In genomic region chr12:102340471-102340870, GRCm38 (mm10) we compare ENCODE assay signal across 26 mouse cellular contexts. TPM values are rescaled to one million over a fixed set of nuclear protein-coding genes. Genes with fewer than 3 reads are reported as not detected.
DNase-seq lines count a peak whose midpoint lies in the region; ATAC-seq and TF ChIP-seq lines count a peak whose summit lies in the region.
"Had no signal": no experiment of that assay in that cellular context is flagged by ENCODE, and none has a peak within 500 bp of the region (broad histone marks: within the 10 kb centered on the region; RNA-seq: fewer than 3 reads in every experiment).

No protein-coding gene starts in this region.

- H3K4me3 ChIP-seq in liver, postnatal 0 days (ENCODE audit: low read depth, low read length), result no peak overlapping the region
- no peak overlapping the region for H3K4me3 ChIP-seq in liver, embryonic 11.5 days (ENCODE audit: low read depth, low read length)
- no peak overlapping the region for H3K4me3 ChIP-seq in embryonic facial prominence, embryonic 10.5 days
- H3K4me3 ChIP-seq: forebrain, embryonic 10.5 days; forebrain, embryonic 13.5 days; gastrocnemius, adult 2 months; heart, embryonic 13.5 days; hindbrain, embryonic 12.5 days; hindbrain, embryonic 15.5 days had no signal

- no peak for DNase-seq in liver, postnatal 0 days
- DNase-seq in liver, embryonic 11.5 days (ENCODE audit: low spot score), result no peak
- no peak for DNase-seq in adrenal gland, postnatal 14 days
- no peak for DNase-seq in embryonic facial prominence, embryonic 10.5 days (ENCODE audit: low spot score)
- DNase-seq in embryo, embryonic 10 days (ENCODE audit: low spot score), result no peak
- DNase-seq: adrenal gland, adult 8-10 months; adrenal gland, postnatal 36 days; cerebellum, adult 11-12 months; cerebellum, adult 8-10 months; cerebellum, postnatal 10 days; cerebellum, postnatal 36 days; gastrocnemius, adult 2 months; gastrocnemius, postnatal 14 days; heart, adult 18-20 months; heart, postnatal 14 days; heart, postnatal 4 days had no signal

- peaks cover 9% of the 10 kb centered on the region; the same call in 1 of the 2 replicates for H3K4me1 ChIP-seq in liver, postnatal 0 days (ENCODE audit: insufficient read depth)
- H3K4me1 ChIP-seq in liver, embryonic 11.5 days (replicated peaks; ENCODE audit: control insufficient read depth, insufficient read depth, low read length), result no peaks in the 10 kb centered on the region; the same call in 1 of the 2 replicates
- H3K4me1 ChIP-seq in embryonic facial prominence, embryonic 10.5 days, result peaks cover 18% of the 10 kb centered on the region
- H3K4me1 ChIP-seq: forebrain, embryonic 13.5 days; hindbrain, embryonic 12.5 days had no signal

- no peak for TF ChIP-seq CTCF in liver, postnatal 0 days (IDR thresholded peaks at IDR 0.05; ENCODE audit: low read depth)

- 0 out of 2 replicates have a peak overlapping the region, but pooled peaks have one; percentile 40 for H3K27ac ChIP-seq in liver, postnatal 0 days (ENCODE audit: low read depth)
- H3K27ac ChIP-seq in liver, embryonic 11.5 days (ENCODE audit: low read depth, low read length), result no peak overlapping the region
- no peak overlapping the region for H3K27ac ChIP-seq in embryonic facial prominence, embryonic 10.5 days (replicated peaks)
- H3K27ac ChIP-seq: forebrain, embryonic 10.5 days; forebrain, embryonic 13.5 days; gastrocnemius, adult 2 months; heart, embryonic 13.5 days; hindbrain, embryonic 12.5 days; hindbrain, embryonic 15.5 days had no signal

- H3K36me3 ChIP-seq in liver, postnatal 0 days (replicated peaks; ENCODE audit: insufficient read depth, low read length), result peaks cover 10% of the 10 kb centered on the region
- H3K36me3 ChIP-seq in liver, embryonic 11.5 days (ENCODE audit: control insufficient read depth, insufficient read depth, low read length), result no peaks in the 10 kb centered on the region
- H3K36me3 ChIP-seq in embryonic facial prominence, embryonic 10.5 days (replicated peaks), result no peaks in the 10 kb centered on the region
- H3K36me3 ChIP-seq: forebrain, embryonic 10.5 days; hindbrain, embryonic 12.5 days; hindbrain, embryonic 15.5 days had no signal

- no peaks in the 10 kb centered on the region for H3K9me3 ChIP-seq in liver, postnatal 0 days (ENCODE audit: low read length)
- H3K9me3 ChIP-seq in liver, embryonic 11.5 days (ENCODE audit: control insufficient read depth, low read length), result no peaks in the 10 kb centered on the region
- no peaks in the 10 kb centered on the region for H3K9me3 ChIP-seq in embryonic facial prominence, embryonic 10.5 days
- H3K9me3 ChIP-seq: forebrain, embryonic 10.5 days; forebrain, embryonic 13.5 days; heart, embryonic 13.5 days; hindbrain, embryonic 12.5 days; hindbrain, embryonic 15.5 days had no signal

- no peak for TF ChIP-seq EP300 in liver, postnatal 0 days (IDR thresholded peaks at IDR 0.05; ENCODE audit: low read depth)

- H3K4me2 ChIP-seq in liver, postnatal 0 days (ENCODE audit: low read depth, low read length), result no peak overlapping the region
- H3K4me2 ChIP-seq in liver, embryonic 11.5 days, result no peak overlapping the region
- H3K4me2 ChIP-seq: forebrain, embryonic 13.5 days; heart, embryonic 13.5 days; hindbrain, embryonic 12.5 days; hindbrain, embryonic 15.5 days had no signal

- ATAC-seq in liver, postnatal 0 days, result no peak
- no peak for ATAC-seq in liver, embryonic 11.5 days (replicated peaks; ENCODE audit: low FRiP score)
- peak; percentile 30; the same call in 1 of the 2 replicates for ATAC-seq in common myeloid progenitor, adult 5-6 weeks (replicated peaks; ENCODE audit: low read depth, poor library complexity, severe bottlenecking)
- peak; percentile 70 for ATAC-seq in megakaryocyte, adult 5-6 weeks (ENCODE audit: poor library complexity, severe bottlenecking)
- ATAC-seq in neutrophil, adult 5-6 weeks (ENCODE audit: extremely low read depth, insufficient number of reproducible peaks, low FRiP score, poor library complexity, severe bottlenecking), result peak; percentile 37; the same call in 1 of the 2 replicates
- ATAC-seq: activated CD4-positive, CD25-positive, alpha-beta regulatory T cell, adult 4 months; forebrain, embryonic 13.5 days; forebrain, embryonic 16.5 days had no signal

- no peak overlapping the region for H3K9ac ChIP-seq in liver, postnatal 0 days (replicated peaks)
- no peak overlapping the region for H3K9ac ChIP-seq in liver, embryonic 11.5 days (ENCODE audit: low read depth, low read length)
- H3K9ac ChIP-seq: forebrain, embryonic 13.5 days; heart, embryonic 13.5 days; hindbrain, embryonic 12.5 days; hindbrain, embryonic 15.5 days had no signal

- H3K27me3 ChIP-seq in liver, postnatal 0 days (ENCODE audit: insufficient read depth, low read length), result no peaks in the 10 kb centered on the region
- no peaks in the 10 kb centered on the region for H3K27me3 ChIP-seq in liver, embryonic 11.5 days (replicated peaks; ENCODE audit: control insufficient read depth, insufficient read depth, low read length)
- H3K27me3 ChIP-seq in embryonic facial prominence, embryonic 10.5 days (replicated peaks; ENCODE audit: low read depth, poor library complexity, severe bottlenecking), result no peaks in the 10 kb centered on the region
- H3K27me3 ChIP-seq: forebrain, embryonic 13.5 days; heart, embryonic 13.5 days; hindbrain, embryonic 12.5 days; hindbrain, embryonic 15.5 days had no signal

- 70% methylated on average over 6 of the region's 6 CpGs for WGBS in liver, postnatal 0 days (ENCODE audit: insufficient replicate concordance)
- 89% methylated on average over 6 of the region's 6 CpGs for WGBS in liver, embryonic 11.5 days
- WGBS in embryonic facial prominence, embryonic 10.5 days, result 88% methylated on average over 6 of the region's 6 CpGs

RNA-seq across cellular contexts. Expression of gene Rin3, which starts 57.6 kb away (rescaled TPM):
- 8.3 and 10.0 TPM in 2 replicates for polyA plus RNA-seq in liver, postnatal 0 days (2015; fragmentation: Nextera tagmentation; extraction: Ambion mirVana)
- 10.2 and 12.9 TPM in 2 replicates for polyA plus RNA-seq in liver, embryonic 11.5 days (2014; fragmentation: Nextera tagmentation; extraction: Ambion mirVana)
- total RNA-seq in common myeloid progenitor, adult 5-6 weeks (2017), result 44.7 and 86.3 TPM in 2 replicates
- total RNA-seq in megakaryocyte, adult 5-6 weeks (2015), result 188 and 204 TPM in 2 replicates
- 121 and 157 TPM in 2 replicates for total RNA-seq in megakaryocyte, adult 5-6 weeks (2017)
- 196 and 218 TPM in 2 replicates for total RNA-seq in neutrophil, adult 5-6 weeks (2017)
- 19.3 and 28.1 TPM in 2 replicates for total RNA-seq in adrenal gland, postnatal 14 days (2021)
- 3.8 and 4.0 TPM in 2 replicates for polyA plus RNA-seq in embryonic facial prominence, embryonic 10.5 days (2016; fragmentation: Nextera tagmentation; extraction: Ambion mirVana)

Comparison
In these comparisons a context has a peak if more than half of its experiments do, and no peak if none do; other contexts are left out.
1. ATAC-seq: peak in common myeloid progenitor, adult 5-6 weeks (single experiment), megakaryocyte, adult 5-6 weeks (single experiment) and neutrophil, adult 5-6 weeks (single experiment); none in liver, postnatal 0 days (single experiment) and liver, embryonic 11.5 days (single experiment).